Mouse (Mus musculus): ENCODE measurements around the gene Myt1l.

Gene Myt1l

GRCm38 (mm10) chr12:29816130-29816529, 287.9 kb downstream of the Myt1l start:
- no peak for DNase-seq (ENCODE audit: low spot score)

GRCm38 (mm10) chr12:29816761-29817160, 288.6 kb downstream of the Myt1l start:
- DNase-seq (ENCODE audit: low spot score): no peak

- peak; percentile 60 for DNase-seq (ENCODE audit: low spot score)
Measured at GRCm38 (mm10) chr12:29822216-29822615, 294.0 kb downstream of the Myt1l start.

GRCm38 (mm10) chr12:29823766-29824417, 295.7 kb downstream of the Myt1l start:
- no peak for DNase-seq (ENCODE audit: low spot score)

GRCm38 (mm10) chr12:29830571-29830970, 302.4 kb downstream of the Myt1l start:
- no peak for DNase-seq (ENCODE audit: low spot score)

- DNase-seq (ENCODE audit: low spot score): peak; percentile 58
Measured at GRCm38 (mm10) chr12:29831356-29831755, 303.2 kb downstream of the Myt1l start.

- DNase-seq (ENCODE audit: low spot score): peak; percentile 54
Measured at GRCm38 (mm10) chr12:29837301-29837791, 309.2 kb downstream of the Myt1l start.

GRCm38 (mm10) chr12:29838421-29838820, 310.2 kb downstream of the Myt1l start:
- no peak for DNase-seq (ENCODE audit: low spot score)

GRCm38 (mm10) chr12:29849936-29850335, 321.8 kb downstream of the Myt1l start:
- DNase-seq (ENCODE audit: low spot score): no peak

GRCm38 (mm10) chr12:29854151-29854585, 326.0 kb downstream of the Myt1l start:
- DNase-seq (ENCODE audit: low spot score): no peak

- DNase-seq (ENCODE audit: low spot score): peak; percentile 74
Measured at GRCm38 (mm10) chr12:29855007-29855406, 326.8 kb downstream of the Myt1l start.

- no peak for DNase-seq (ENCODE audit: low spot score)
Measured at GRCm38 (mm10) chr12:29860986-29861385, 332.8 kb downstream of the Myt1l start.

GRCm38 (mm10) chr12:29868295-29868694, 340.1 kb downstream of the Myt1l start:
- no peak for DNase-seq (ENCODE audit: low spot score)

- DNase-seq (ENCODE audit: low spot score): no peak
Measured at GRCm38 (mm10) chr12:29868781-29869180, 340.6 kb downstream of the Myt1l start.

- peak; percentile 93 for DNase-seq (ENCODE audit: low spot score)
Measured at GRCm38 (mm10) chr12:29872156-29872815, 344.1 kb downstream of the Myt1l start.

GRCm38 (mm10) chr12:29873281-29873772, 345.1 kb downstream of the Myt1l start:
- DNase-seq (ENCODE audit: low spot score): no peak

- no peak for DNase-seq (ENCODE audit: low spot score)
Measured at GRCm38 (mm10) chr12:29877977-29878376, 349.8 kb downstream of the Myt1l start.

GRCm38 (mm10) chr12:29882871-29883617, 354.9 kb downstream of the Myt1l start:
- DNase-seq (ENCODE audit: low spot score): peak; percentile 85

GRCm38 (mm10) chr12:29884376-29884775, 356.2 kb downstream of the Myt1l start:
- DNase-seq (ENCODE audit: low spot score): peak; percentile 80

GRCm38 (mm10) chr12:29894669-29895068, 366.5 kb downstream of the Myt1l start:
- DNase-seq (ENCODE audit: low spot score): peak; percentile 67

GRCm38 (mm10) chr12:29897533-29898085, 369.4 kb downstream of the Myt1l start:
- no peak for DNase-seq (ENCODE audit: low spot score)

Data from layer of hippocampus, adult 11-12 months (tissue).